In genomic region chr11:11884533-11885245, GRCm38 (mm10) we compare ENCODE assay signal across 11 mouse cellular contexts. TPM values are rescaled to one million over a fixed set of nuclear protein-coding genes. Genes with fewer than 3 reads are reported as not detected.
DNase-seq lines count a peak whose midpoint lies in the region; ATAC-seq and TF ChIP-seq lines count a peak whose summit lies in the region.
"Had no signal": no experiment of that assay in that cellular context is flagged by ENCODE, and none has a peak within 500 bp of the region (broad histone marks: within the 10 kb centered on the region; RNA-seq: fewer than 3 reads in every experiment).

No protein-coding gene starts in this region.

- 31% methylated on average over 11 of the region's 11 CpGs for WGBS in heart, embryonic 10.5 days
- 28% methylated on average over 11 of the region's 11 CpGs for whole genome bisulfite sequencing in lung, postnatal 0 days
- WGBS in liver, embryonic 12.5 days (ENCODE audit: insufficient replicate concordance): 19% methylated on average over 11 of the region's 11 CpGs
- WGBS in stomach, embryonic 16.5 days: 22% methylated on average over 11 of the region's 11 CpGs

- no peak overlapping the region for H3K9ac ChIP-seq in lung, postnatal 0 days (replicated peaks; ENCODE audit: low read depth)
- no peak overlapping the region for H3K9ac ChIP-seq in liver, embryonic 12.5 days
- H3K9ac ChIP-seq in stomach, embryonic 16.5 days (ENCODE audit: low read length): 0 out of 2 replicates have a peak overlapping the region, but pooled peaks have one; percentile 14
- H3K9ac ChIP-seq: forebrain, postnatal 0 days had no signal

- peak; percentile 25; the same call in 1 of the 2 replicates for TF ChIP-seq EP300 in lung, postnatal 0 days (IDR thresholded peaks at IDR 0.05)

- peak; percentile 46; the same call in 1 of the 2 replicates for ATAC-seq in lung, postnatal 0 days
- peak; percentile 93 for ATAC-seq in liver, embryonic 12.5 days
- peak; percentile 77; the same call in 1 of the 2 replicates for ATAC-seq in stomach, embryonic 16.5 days (ENCODE audit: insufficient read depth, low FRiP score)
- ATAC-seq: forebrain, postnatal 0 days had no signal

- DNase-seq in heart, embryonic 10.5 days (ENCODE audit: low spot score): peak; percentile 87
- no peak for DNase-seq in heart, postnatal 14 days
- no peak for DNase-seq in lung, postnatal 0 days (ENCODE audit: low spot score)
- no peak for DNase-seq in lung, postnatal 4 days
- DNase-seq in left cerebral cortex, postnatal 10 days (ENCODE audit: extremely low spot score in 1 of 2, low spot score in 2 of 2): no peak
- DNase-seq in cerebellum, postnatal 25 days: no peak
- DNase-seq: cerebellum, adult 11-12 months; forebrain, postnatal 0 days; kidney, adult 11 months had no signal

- H3K9me3 ChIP-seq in heart, embryonic 10.5 days: no peaks in the 10 kb centered on the region
- H3K9me3 ChIP-seq in lung, postnatal 0 days (ENCODE audit: low read length): no peaks in the 10 kb centered on the region
- no peaks in the 10 kb centered on the region for H3K9me3 ChIP-seq in liver, embryonic 12.5 days (replicated peaks)
- no peaks in the 10 kb centered on the region for H3K9me3 ChIP-seq in stomach, embryonic 16.5 days (replicated peaks; ENCODE audit: control insufficient read depth, low read length)

- intact Hi-C loops in heart, postnatal 14 days (cut with DNase I): no loop called here
- intact Hi-C loops in left cerebral cortex, postnatal 10 days (cut with DNase I): no loop called here

- no peak for TF ChIP-seq CTCF in lung, postnatal 0 days (IDR thresholded peaks at IDR 0.05)

- no peaks in the 10 kb centered on the region for H3K27me3 ChIP-seq in heart, embryonic 10.5 days (ENCODE audit: insufficient read depth, poor library complexity, severe bottlenecking)
- no peaks in the 10 kb centered on the region for H3K27me3 ChIP-seq in lung, postnatal 0 days (replicated peaks; ENCODE audit: insufficient read depth, low read length)
- H3K27me3 ChIP-seq in liver, embryonic 12.5 days (replicated peaks): no peaks in the 10 kb centered on the region
- no peaks in the 10 kb centered on the region for H3K27me3 ChIP-seq in stomach, embryonic 16.5 days (ENCODE audit: control insufficient read depth, insufficient read depth, low read length)

- peaks cover 65% of the 10 kb centered on the region for H3K4me1 ChIP-seq in heart, embryonic 10.5 days
- H3K4me1 ChIP-seq in lung, postnatal 0 days (ENCODE audit: insufficient read depth, low read depth, low read length): peaks cover 3% of the 10 kb centered on the region; the same call in 1 of the 2 replicates
- H3K4me1 ChIP-seq in liver, embryonic 12.5 days: peaks cover 94% of the 10 kb centered on the region
- peaks cover 28% of the 10 kb centered on the region for H3K4me1 ChIP-seq in stomach, embryonic 16.5 days (ENCODE audit: control insufficient read depth, insufficient read depth, low read length)

- H3K4me3 ChIP-seq in heart, embryonic 10.5 days: no peak overlapping the region
- no peak overlapping the region for H3K4me3 ChIP-seq in lung, postnatal 0 days (ENCODE audit: low read depth, low read length)
- 0 out of 2 replicates have a peak overlapping the region, but pooled peaks have one; percentile 5 for H3K4me3 ChIP-seq in liver, embryonic 12.5 days
- H3K4me3 ChIP-seq in stomach, embryonic 16.5 days (replicated peaks; ENCODE audit: low read length): no peak overlapping the region

- H3K4me2 ChIP-seq in lung, postnatal 0 days (replicated peaks; ENCODE audit: low read depth, low read length): no peak overlapping the region
- peak overlapping the region; percentile 45 for H3K4me2 ChIP-seq in liver, embryonic 12.5 days
- H3K4me2 ChIP-seq in stomach, embryonic 16.5 days (ENCODE audit: low read depth, low read length): no peak overlapping the region

- H3K36me3 ChIP-seq in heart, embryonic 10.5 days: no peaks in the 10 kb centered on the region
- no peaks in the 10 kb centered on the region for H3K36me3 ChIP-seq in lung, postnatal 0 days (ENCODE audit: insufficient read depth, low read length)
- H3K36me3 ChIP-seq in liver, embryonic 12.5 days: no peaks in the 10 kb centered on the region
- no peaks in the 10 kb centered on the region for H3K36me3 ChIP-seq in stomach, embryonic 16.5 days (ENCODE audit: control insufficient read depth, insufficient read depth, low read length)

- H3K27ac ChIP-seq in heart, embryonic 10.5 days: peak overlapping the region; percentile 90
- H3K27ac ChIP-seq in lung, postnatal 0 days (ENCODE audit: low read length): no peak overlapping the region
- H3K27ac ChIP-seq in liver, embryonic 12.5 days: peak overlapping the region; percentile 75
- peak overlapping the region; percentile 69 for H3K27ac ChIP-seq in stomach, embryonic 16.5 days (ENCODE audit: low read length)

RNA-seq across cellular contexts. Expression of gene Ddc, which starts 13.3 kb away (rescaled TPM):
- polyA plus RNA-seq in heart, embryonic 10.5 days (2016; fragmentation: Nextera tagmentation; extraction: Ambion mirVana): 34.5 and 42.8 TPM in 2 replicates
- 1 to 10 TPM; 3.1 to 5.8 TPM for total RNA-seq in heart, postnatal 14 days (2021)
- 12.4 and 17.6 TPM in 2 replicates for polyA plus RNA-seq in lung, postnatal 0 days (2015; fragmentation: Nextera tagmentation; extraction: Ambion mirVana)
- polyA plus RNA-seq in liver, embryonic 12.5 days (2016; fragmentation: Nextera tagmentation; extraction: Ambion mirVana): 9.3 and 10.4 TPM in 2 replicates
- 48.7 and 49.1 TPM in 2 replicates for polyA plus RNA-seq in stomach, embryonic 16.5 days (2015; fragmentation: Nextera tagmentation; extraction: Ambion mirVana)
- total RNA-seq in left cerebral cortex, postnatal 10 days (2021): 1 to 10 TPM; 4.5 to 5.2 TPM
